Mouse (Mus musculus) embryonic fibroblast, embryonic 13.5 days (primary cell): ENCODE results near the gene Ranbp3.

ENCODE experiments used
- CTCF ChIP-seq: IDR thresholded peaks from 2 replicates; pipeline ENCODE4 v1.5.1; 2011; ENCODE audit warnings: mild to moderate bottlenecking, control low read depth, low read length, moderate library complexity, borderline replicate concordance; ENCODE audit not compliant: insufficient read depth
- POLR2A ChIP-seq: IDR thresholded peaks from 2 replicates; pipeline ENCODE4 v1.6.1; 2011; ENCODE audit warnings: low read depth, mild to moderate bottlenecking, control low read depth, low read length, moderate library complexity

DNA sequence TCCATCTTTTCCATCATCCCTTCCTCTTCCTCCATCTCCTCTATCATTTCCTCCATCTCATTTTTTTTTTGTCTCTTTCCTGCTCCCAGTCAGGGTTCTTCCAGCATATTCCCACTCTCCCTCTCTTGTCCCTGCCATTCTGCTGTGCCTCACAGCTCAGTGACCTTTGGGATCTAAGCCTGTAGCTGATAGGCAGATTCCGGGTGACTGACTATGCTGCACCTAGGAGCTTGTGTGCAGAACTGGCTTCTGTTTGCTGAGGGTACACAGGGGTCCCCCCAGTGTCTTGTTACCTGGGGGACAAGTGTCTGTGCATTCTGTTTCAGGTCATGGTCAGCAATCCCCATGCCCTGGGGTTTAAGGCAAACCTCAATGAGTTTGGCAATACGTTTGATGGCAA lies 18.3 kb upstream of the Ranbp3 start:
- TF ChIP-seq CTCF = no peak
- no peak for TF ChIP-seq POLR2A
